In genomic region chr12:108244778-108245177, GRCm38 (mm10) we compare ENCODE assay signal across 8 mouse cellular contexts. TPM values are rescaled to one million over a fixed set of nuclear protein-coding genes. Genes with fewer than 3 reads are reported as not detected.
DNase-seq lines count a peak whose midpoint lies in the region; ATAC-seq and TF ChIP-seq lines count a peak whose summit lies in the region.

No protein-coding gene starts in this region.

- peak overlapping the region; percentile 36 for H3K27ac ChIP-seq in left cerebral cortex, adult 2 months
- H3K27ac ChIP-seq in forebrain, embryonic 10.5 days = peak overlapping the region; percentile 82

- WGBS in forebrain, embryonic 10.5 days = 12% methylated on average over 8 of the region's 8 CpGs

- no peaks in the 10 kb centered on the region for H3K27me3 ChIP-seq in forebrain, embryonic 10.5 days (ENCODE audit: poor library complexity, severe bottlenecking)

- H3K36me3 ChIP-seq in forebrain, embryonic 10.5 days (replicated peaks) = peaks cover 16% of the 10 kb centered on the region

- H3K4me1 ChIP-seq in forebrain, embryonic 10.5 days = peaks cover 94% of the 10 kb centered on the region

- H3K9me3 ChIP-seq in forebrain, embryonic 10.5 days = no peaks in the 10 kb centered on the region

- no peak for TF ChIP-seq CTCF in left cerebral cortex, adult 2 months (IDR thresholded peaks at IDR 0.05)

- no peak for DNase-seq in left cerebral cortex, adult 2 months (ENCODE audit: extremely low spot score in 1 of 2, low spot score in 2 of 2)
- no peak for DNase-seq in left cerebral cortex, postnatal 25 days (ENCODE audit: low spot score in 2 of 2)
- DNase-seq in forebrain, embryonic 10.5 days (ENCODE audit: extremely low spot score, low spot score) = no peak
- peak; percentile 79 to 84 for DNase-seq in heart, postnatal 14 days
- DNase-seq in kidney, postnatal 36 days = peak; percentile 90 to 92
- peak; percentile 60 for DNase-seq in testis, postnatal 14 days (ENCODE audit: low spot score)
- no peak for DNase-seq in thymus, postnatal 25 days

- peak; percentile 70 for ATAC-seq in megakaryocyte-erythroid progenitor cell, adult 5-6 weeks (replicated peaks; ENCODE audit: low FRiP score, low TSS enrichment, poor library complexity, severe bottlenecking)

- intact Hi-C loops in left cerebral cortex, adult 2 months (cut with DNase I) = no loop called here
- intact Hi-C loops in left cerebral cortex, postnatal 25 days (cut with DNase I) = no loop called here
- intact Hi-C loops in heart, postnatal 14 days (cut with DNase I) = no loop called here

- no peak overlapping the region for H3K4me3 ChIP-seq in left cerebral cortex, adult 2 months
- H3K4me3 ChIP-seq in forebrain, embryonic 10.5 days = no peak overlapping the region

RNA-seq across cellular contexts. Expression of gene Ccdc85c, which starts 30.4 kb away (rescaled TPM):
- 10 to 100 TPM; 73.7 to 79.3 TPM for total RNA-seq in left cerebral cortex, adult 2 months (2021)
- 10 to 100 TPM; 74.7 to 76.9 TPM for total RNA-seq in left cerebral cortex, postnatal 25 days (2021)
- polyA plus RNA-seq in forebrain, embryonic 10.5 days (2016; fragmentation: Nextera tagmentation; extraction: Ambion mirVana) = 13.5 and 14.6 TPM in 2 replicates
- 10 to 100 TPM; 33.2 to 35.2 TPM for total RNA-seq in heart, postnatal 14 days (2021)
- total RNA-seq in megakaryocyte-erythroid progenitor cell, adult 5-6 weeks (2014; fragmentation: Nextera tagmentation) = 1.3 TPM in 1 of 2 replicates, not detected in the other
- 0.42 and 1.3 TPM in 2 replicates for total RNA-seq in megakaryocyte-erythroid progenitor cell, adult 5-6 weeks (2017)

Comparison
In these comparisons a context has a peak if more than half of its experiments do, and no peak if none do; other contexts are left out.
1. DNase-seq: peak in heart, postnatal 14 days (2 of 2), kidney, postnatal 36 days (2 of 2) and testis, postnatal 14 days (single experiment); none in left cerebral cortex, adult 2 months (0 of 2), left cerebral cortex, postnatal 25 days (0 of 2), forebrain, embryonic 10.5 days (single experiment) and thymus, postnatal 25 days (single experiment).
2. RNA of gene Ccdc85c, which starts 30.4 kb away (total RNA-seq): 73.7 to 79.3 TPM in left cerebral cortex, adult 2 months, 74.7 to 76.9 TPM in left cerebral cortex, postnatal 25 days and 33.2 to 35.2 TPM in heart, postnatal 14 days; 0.42 to 1.3 TPM in megakaryocyte-erythroid progenitor cell, adult 5-6 weeks; every median in the first group is over 10 times any median in the second.